Mouse (Mus musculus) liver, adult 2 months (tissue): ENCODE measurements around the gene Hist1h4h. TPM values are rescaled to one million over a fixed set of nuclear protein-coding genes. Genes with fewer than 3 reads are reported as not detected.

Experiments used
- DNase-seq: peaks from one replicate; pipeline ENCODE4 v3.0.0-alpha.2; 2011; ENCODE audit warnings: low read depth, low spot score; ENCODE audit errors: extremely low read depth
- H3K27ac ChIP-seq: fragments of 200-500 bp; replicated peaks from 2 replicates; pipeline ENCODE4 v1.5.1; 2012; ENCODE audit warnings: low read depth, mild to moderate bottlenecking, control low read depth, inconsistent platforms, low read length; ENCODE audit not compliant: insufficient read depth
- H3K27me3 ChIP-seq: fragments of 200-500 bp; 2 replicates; pipeline ENCODE4 v1.6.1; 2012; ENCODE audit warnings: mild to moderate bottlenecking, moderate library complexity, low read length, inconsistent platforms; ENCODE audit not compliant: control insufficient read depth, insufficient read depth
- H3K36me3 ChIP-seq: fragments of 200-500 bp; 2 replicates; pipeline ENCODE4 v1.6.1; 2012; ENCODE audit warnings: low read length, inconsistent platforms; ENCODE audit not compliant: control insufficient read depth, insufficient read depth
- H3K4me1 ChIP-seq: fragments of 200-500 bp; 2 replicates; pipeline ENCODE4 v1.6.1; 2011; ENCODE audit warnings: low read length; ENCODE audit not compliant: control insufficient read depth, insufficient read depth
- H3K4me3 ChIP-seq: fragments of 200-500 bp; 2 replicates; pipeline ENCODE4 v1.5.1; 2011; ENCODE audit warnings: low read depth, mild to moderate bottlenecking, control low read depth, low read length, moderate library complexity; ENCODE audit not compliant: insufficient read depth
- H3K79me2 ChIP-seq: fragments of 200-500 bp; 2 replicates; pipeline ENCODE4 v1.6.1; 2012; ENCODE audit warnings: inconsistent platforms, mild to moderate bottlenecking, low read length, moderate library complexity; ENCODE audit not compliant: control insufficient read depth, insufficient read depth
- H3K9ac ChIP-seq: fragments of 200-500 bp; 2 replicates; pipeline ENCODE4 v1.6.1; 2012; ENCODE audit warnings: low read depth, mild to moderate bottlenecking, control low read depth, inconsistent platforms, low read length
- CTCF ChIP-seq: fragments of 200-500 bp; IDR thresholded peaks from 2 replicates; pipeline ENCODE4 v1.5.1; 2011; ENCODE audit warnings: low read depth, low read length, control low read depth
- POLR2A ChIP-seq: fragments of 200-500 bp; IDR thresholded peaks from 2 replicates; pipeline ENCODE4 v1.6.1; 2011; ENCODE audit warnings: low read length, control low read depth; ENCODE audit not compliant: insufficient read depth; ENCODE audit errors: extremely low read depth
- WGBS: fragments of 180-500 bp; shearing (Covaris S2); methylation state at CpG from one replicate; pipeline ENCODE4 v1.1.7; 2018; 5-methylcytosine and 5-hydroxymethylcytosine counted together
- polyA plus RNA-seq: library from polyadenylated mRNA; depleted of rRNA; stranded (reverse); fragments of >200 nt; gene quantifications from 2 replicates; pipeline ENCODE4 v1.2.3, GENCODE M21; 2012
- total RNA-seq: library from RNA; depleted of rRNA; stranded (reverse); fragments of >200 nt; gene quantifications from 2 replicates; pipeline ENCODE4 v1.2.3, GENCODE M21; 2014

Hist1h4h gene
- total and polyA plus RNA-seq, 2 experiments = 8.5 to 706 TPM

GRCm38 (mm10) chr13:23519416-23519815, 11.4 kb upstream of the Hist1h4h start:
- Histone ChIP-seq H3K79me2 (no peaks in the 10 kb centered on the region), H3K27me3 (no peaks in the 10 kb centered on the region), H3K4me1 (peaks cover 2% of the 10 kb centered on the region; the same call in 1 of the 2 replicates), H3K27ac (no peak overlapping the region), H3K36me3 (no peaks in the 10 kb centered on the region), H3K9ac (no peak overlapping the region), H3K4me3 (peak overlapping the region; percentile 28; the same call in 1 of the 2 replicates)
- TF ChIP-seq POLR2A (no peak), CTCF (no peak)
- WGBS = under 1% methylated on average over 10 of the region's 10 CpGs
- DNase-seq = peak; percentile 70

- Histone ChIP-seq H3K4me3 (no peak overlapping the region), H3K79me2 (no peaks in the 10 kb centered on the region), H3K9ac (no peak overlapping the region), H3K27ac (no peak overlapping the region), H3K27me3 (no peaks in the 10 kb centered on the region), H3K4me1 (no peaks in the 10 kb centered on the region), H3K36me3 (no peaks in the 10 kb centered on the region)
- peak; percentile 78 for DNase-seq
- WGBS = 2% methylated on average over 14 of the region's 14 CpGs
- no peak for TF ChIP-seq CTCF
- no peak for TF ChIP-seq POLR2A
Observed at GRCm38 (mm10) chr13:23521703-23522102, 9.1 kb upstream of the Hist1h4h start.

- no peaks in the 10 kb centered on the region for H3K79me2 ChIP-seq
- H3K4me1 ChIP-seq = no peaks in the 10 kb centered on the region
- no peak for TF ChIP-seq POLR2A
- TF ChIP-seq CTCF = no peak
- 42% methylated on average over 5 of the region's 5 CpGs for WGBS
- no peak overlapping the region for H3K27ac ChIP-seq
- H3K27me3 ChIP-seq = no peaks in the 10 kb centered on the region
- H3K9ac ChIP-seq = no peak overlapping the region
- H3K4me3 ChIP-seq = no peak overlapping the region
- H3K36me3 ChIP-seq = no peaks in the 10 kb centered on the region
- DNase-seq = no peak
Observed at GRCm38 (mm10) chr13:23523976-23524375, 6.9 kb upstream of the Hist1h4h start.

GRCm38 (mm10) chr13:23524654-23525053, 6.2 kb upstream of the Hist1h4h start:
- Histone ChIP-seq H3K4me3 (no peak overlapping the region), H3K27ac (no peak overlapping the region)

GRCm38 (mm10) chr13:23525901-23526300, 4.9 kb upstream of the Hist1h4h start:
- Histone ChIP-seq H3K36me3 (no peaks in the 10 kb centered on the region), H3K79me2 (no peaks in the 10 kb centered on the region), H3K27ac (no peak overlapping the region), H3K27me3 (no peaks in the 10 kb centered on the region), H3K4me3 (no peak overlapping the region), H3K9ac (no peak overlapping the region), H3K4me1 (no peaks in the 10 kb centered on the region)
- 5% methylated on average over 10 of the region's 10 CpGs for whole genome bisulfite sequencing
- no peak for DNase-seq
- TF ChIP-seq POLR2A (no peak), CTCF (no peak)

More at GRCm38 (mm10) chr13:23524654-23525053, 6.2 kb upstream of the Hist1h4h start:
- no peak for TF ChIP-seq POLR2A
- TF ChIP-seq CTCF = peak; percentile 85
- no peaks in the 10 kb centered on the region for H3K36me3 ChIP-seq
- peak; percentile 74 for DNase-seq
- H3K27me3 ChIP-seq = no peaks in the 10 kb centered on the region
- H3K9ac ChIP-seq = no peak overlapping the region
- no peaks in the 10 kb centered on the region for H3K79me2 ChIP-seq
- no peaks in the 10 kb centered on the region for H3K4me1 ChIP-seq
- 11% methylated on average over 5 of the region's 5 CpGs for WGBS

- 1% methylated on average over 17 of the region's 17 CpGs for WGBS
- H3K27me3 ChIP-seq = no peaks in the 10 kb centered on the region
- DNase-seq = peak; percentile 67
- peak overlapping the region; percentile 55; the same call in 1 of the 2 replicates for H3K9ac ChIP-seq
- no peaks in the 10 kb centered on the region for H3K36me3 ChIP-seq
- H3K4me3 ChIP-seq = peak overlapping the region; percentile 31
- no peaks in the 10 kb centered on the region for H3K4me1 ChIP-seq
- H3K79me2 ChIP-seq = no peaks in the 10 kb centered on the region
- TF ChIP-seq POLR2A (no peak), CTCF (no peak)
- H3K27ac ChIP-seq = no peak overlapping the region
Observed at GRCm38 (mm10) chr13:23526312-23526711, 4.5 kb upstream of the Hist1h4h start.
